Mouse (Mus musculus) neural tube, embryonic 14.5 days (tissue): ENCODE results near the gene Mmel1. TPM values are rescaled to one million over a fixed set of nuclear protein-coding genes. Genes with fewer than 3 reads are reported as not detected.

Source experiments
- ATAC-seq: fragments of 200-750 bp; cut with Nextera tagmentation; 2 replicates; pipeline ENCODE4 v1.8.0; 2017; ENCODE audit warnings: low read depth, mild to moderate bottlenecking, moderate TSS enrichment, moderate library complexity
- H3K27ac ChIP-seq: fragments of 300-500 bp; sonication (generic); 2 replicates; pipeline ENCODE4 v1.5.1; 2014; ENCODE audit warnings: low read depth, mild to moderate bottlenecking, control low read depth, low read length, moderate library complexity, mixed read lengths
- H3K27me3 ChIP-seq: fragments of 300-500 bp; sonication (generic); 2 replicates; pipeline ENCODE4 v1.6.1; 2014; ENCODE audit warnings: low read length; ENCODE audit not compliant: control insufficient read depth, insufficient read depth
- H3K36me3 ChIP-seq: fragments of 300-500 bp; sonication (generic); 2 replicates; pipeline ENCODE4 v1.6.1; 2014; ENCODE audit warnings: low read length, mixed read lengths; ENCODE audit not compliant: control insufficient read depth, insufficient read depth
- H3K4me1 ChIP-seq: fragments of 300-500 bp; sonication (generic); 2 replicates; pipeline ENCODE4 v1.6.1; 2014; ENCODE audit warnings: low read length; ENCODE audit not compliant: control insufficient read depth, insufficient read depth
- H3K4me2 ChIP-seq: fragments of 300-500 bp; sonication (generic); 2 replicates; pipeline ENCODE4 v1.6.1; 2014; ENCODE audit warnings: mild to moderate bottlenecking, low read depth, low read length, control low read depth
- H3K4me3 ChIP-seq: fragments of 300-500 bp; sonication (generic); 2 replicates; pipeline ENCODE4 v1.5.1; 2014; ENCODE audit warnings: low read depth, low read length, control low read depth, mixed read lengths
- H3K9ac ChIP-seq: fragments of 300-500 bp; sonication (generic); replicated peaks from 2 replicates; pipeline ENCODE4 v1.6.1; 2014; ENCODE audit warnings: low read depth, mild to moderate bottlenecking, control low read depth, low read length, mixed read lengths
- H3K9me3 ChIP-seq: fragments of 300-500 bp; sonication (generic); 2 replicates; pipeline ENCODE4 v1.6.1; 2016; ENCODE audit warnings: low read length; ENCODE audit not compliant: control insufficient read depth
- WGBS: fragments of 180-500 bp; shearing (Covaris S2); extraction: QIAGEN DNeasy Blood & Tissue Kit; methylation state at CpG from one replicate; pipeline ENCODE4 v1.1.7; 2014; 5-methylcytosine and 5-hydroxymethylcytosine counted together
- polyA plus RNA-seq: library from polyadenylated mRNA; unstranded; fragments of >200 nt; fragmentation: Nextera tagmentation; extraction: Ambion mirVana; gene quantifications from 2 replicates; pipeline ENCODE4 v1.2.1, GENCODE M21; 2014

Gene Mmel1
- polyA plus RNA-seq, 1 experiment from 2014 or later, result 0.50 TPM

DNA sequence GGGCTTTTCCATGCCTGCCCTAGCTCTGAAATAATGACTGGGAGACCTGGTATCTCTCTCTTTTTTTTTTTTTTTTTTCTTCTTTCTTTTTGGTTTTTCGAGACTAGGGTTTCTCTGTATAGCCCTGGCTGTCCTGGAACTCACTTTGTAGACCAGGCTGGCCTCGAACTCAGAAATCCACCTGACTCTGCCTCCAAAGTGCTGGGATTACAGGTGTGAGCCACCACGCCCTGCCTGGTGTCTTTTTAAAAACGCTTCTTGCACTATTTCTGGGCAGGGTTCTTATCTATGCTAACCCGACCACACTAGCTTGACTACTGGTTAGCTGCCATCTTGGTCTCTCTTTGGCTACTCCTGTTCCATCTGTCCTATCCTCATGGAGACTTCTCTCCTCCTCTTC, 39.1 kb downstream of the Mmel1 start:
- Histone ChIP-seq H3K4me1 (peaks cover 3% of the 10 kb centered on the region; the same call in 1 of the 2 replicates), H3K27ac (no peak overlapping the region), H3K27me3 (no peaks in the 10 kb centered on the region), H3K36me3 (no peaks in the 10 kb centered on the region), H3K4me2 (no peak overlapping the region), H3K9me3 (no peaks in the 10 kb centered on the region), H3K4me3 (no peak overlapping the region), H3K9ac (no peak overlapping the region)
- no peak for ATAC-seq
- 89% methylated on average over 5 of the region's 5 CpGs for WGBS

DNA sequence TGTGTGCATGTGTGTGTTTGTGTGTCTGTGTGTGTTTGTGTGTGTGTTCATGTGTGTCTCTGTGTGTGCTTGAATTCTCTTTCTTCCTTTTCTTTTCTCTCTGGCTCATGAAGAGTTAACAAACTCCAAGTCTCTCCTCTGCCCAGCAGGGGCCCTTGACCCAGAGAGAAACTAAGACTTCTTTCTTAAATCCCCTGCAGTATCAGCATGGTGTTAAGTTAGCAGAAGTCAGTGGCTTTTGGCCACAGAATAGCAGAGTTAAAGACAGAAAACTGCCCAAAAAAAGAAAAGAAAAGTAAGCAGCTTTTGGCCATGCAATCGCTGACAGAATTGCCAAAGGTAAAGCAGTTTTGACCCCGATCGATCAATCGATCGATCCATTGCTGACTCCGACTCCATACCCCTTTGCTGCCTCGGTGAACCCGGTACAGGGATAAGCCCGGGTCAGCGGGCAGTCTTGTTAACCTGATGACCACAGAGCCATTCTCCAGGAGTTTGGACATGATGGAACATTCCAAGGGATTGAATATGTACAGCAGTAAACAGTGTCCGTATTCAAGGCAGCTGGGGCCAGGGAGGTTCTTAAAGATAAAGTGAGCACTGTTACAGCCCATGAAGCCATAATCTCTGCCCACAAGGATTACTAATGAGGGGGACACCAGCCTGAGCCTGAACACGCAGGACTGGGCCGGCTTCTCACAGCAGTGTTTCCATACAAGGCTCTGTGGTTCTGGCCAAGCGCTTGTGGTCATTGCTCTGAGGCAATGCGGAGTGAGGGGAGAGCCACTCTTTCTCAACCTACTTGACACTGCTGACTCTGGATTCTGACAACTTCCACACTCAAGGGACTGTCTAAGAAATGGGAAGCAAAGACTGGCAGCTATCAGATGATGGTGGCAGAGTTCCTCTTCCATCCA, 41.5 kb downstream of the Mmel1 start:
- Histone ChIP-seq H3K4me1 (no peaks in the 10 kb centered on the region), H3K4me3 (no peak overlapping the region), H3K27ac (no peak overlapping the region), H3K36me3 (no peaks in the 10 kb centered on the region), H3K27me3 (no peaks in the 10 kb centered on the region), H3K9me3 (no peaks in the 10 kb centered on the region), H3K9ac (no peak overlapping the region), H3K4me2 (no peak overlapping the region)
- no peak for ATAC-seq
- WGBS, result 30% methylated on average over 15 of the region's 15 CpGs

GRCm38 (mm10) chr4:154911644-154912043, 42.3 kb downstream of the Mmel1 start:
- no peak overlapping the region for H3K27ac ChIP-seq

GRCm38 (mm10) chr4:154913845-154914244, 44.5 kb downstream of the Mmel1 start:
- 95% methylated on average over 3 of the region's 3 CpGs for WGBS

More at GRCm38 (mm10) chr4:154911644-154912043, 42.3 kb downstream of the Mmel1 start:
- no peaks in the 10 kb centered on the region for H3K36me3 ChIP-seq
- WGBS, result 74% methylated on average over 2 of the region's 2 CpGs
- no peaks in the 10 kb centered on the region for H3K27me3 ChIP-seq
- no peak overlapping the region for H3K9ac ChIP-seq
- no peak for ATAC-seq
- H3K4me2 ChIP-seq, result no peak overlapping the region
- H3K4me3 ChIP-seq, result no peak overlapping the region
- no peaks in the 10 kb centered on the region for H3K9me3 ChIP-seq
- H3K4me1 ChIP-seq, result no peaks in the 10 kb centered on the region

DNA sequence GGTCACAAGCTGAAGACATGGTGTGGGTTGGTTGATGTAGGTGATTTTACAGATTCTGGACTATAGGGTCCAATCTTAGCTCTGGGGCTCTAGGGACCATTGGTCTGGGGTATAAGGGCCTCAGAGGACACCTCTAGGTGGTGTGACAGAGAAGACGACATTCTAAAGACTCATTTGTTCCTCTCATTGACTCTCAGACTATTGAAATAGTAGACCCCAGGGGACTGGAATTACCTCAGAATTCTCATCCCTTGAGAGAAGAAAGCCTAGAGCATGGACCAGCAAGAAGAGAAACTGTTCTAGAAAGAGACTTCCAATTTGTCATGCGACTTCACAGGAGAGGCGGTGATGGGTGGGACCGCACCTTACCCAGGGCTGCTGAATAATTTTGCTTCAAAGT, 44.9 kb downstream of the Mmel1 start:
- Histone ChIP-seq H3K36me3 (no peaks in the 10 kb centered on the region), H3K9ac (no peak overlapping the region), H3K4me2 (no peak overlapping the region), H3K4me1 (no peaks in the 10 kb centered on the region), H3K27me3 (no peaks in the 10 kb centered on the region), H3K4me3 (no peak overlapping the region), H3K27ac (no peak overlapping the region), H3K9me3 (no peaks in the 10 kb centered on the region)
- ATAC-seq, result no peak
- 88% methylated on average over 4 of the region's 4 CpGs for WGBS

More at GRCm38 (mm10) chr4:154913845-154914244, 44.5 kb downstream of the Mmel1 start:
- no peaks in the 10 kb centered on the region for H3K4me1 ChIP-seq
- no peak overlapping the region for H3K4me3 ChIP-seq
- ATAC-seq, result no peak
- no peaks in the 10 kb centered on the region for H3K27me3 ChIP-seq
- no peak overlapping the region for H3K4me2 ChIP-seq
- H3K27ac ChIP-seq, result no peak overlapping the region
- H3K9me3 ChIP-seq, result no peaks in the 10 kb centered on the region
- H3K9ac ChIP-seq, result no peak overlapping the region
- H3K36me3 ChIP-seq, result no peaks in the 10 kb centered on the region

- no peaks in the 10 kb centered on the region for H3K4me1 ChIP-seq
- no peak overlapping the region for H3K9ac ChIP-seq
- no peaks in the 10 kb centered on the region for H3K36me3 ChIP-seq
- no peak overlapping the region for H3K4me2 ChIP-seq
- H3K27me3 ChIP-seq, result no peaks in the 10 kb centered on the region
- 88% methylated on average over 3 of the region's 3 CpGs for WGBS
- H3K9me3 ChIP-seq, result no peaks in the 10 kb centered on the region
- H3K4me3 ChIP-seq, result no peak overlapping the region
- no peak overlapping the region for H3K27ac ChIP-seq
- no peak for ATAC-seq
These were observed 45.3 kb downstream of the Mmel1 start for GRCm38 (mm10) chr4:154914707-154915106.

DNA sequence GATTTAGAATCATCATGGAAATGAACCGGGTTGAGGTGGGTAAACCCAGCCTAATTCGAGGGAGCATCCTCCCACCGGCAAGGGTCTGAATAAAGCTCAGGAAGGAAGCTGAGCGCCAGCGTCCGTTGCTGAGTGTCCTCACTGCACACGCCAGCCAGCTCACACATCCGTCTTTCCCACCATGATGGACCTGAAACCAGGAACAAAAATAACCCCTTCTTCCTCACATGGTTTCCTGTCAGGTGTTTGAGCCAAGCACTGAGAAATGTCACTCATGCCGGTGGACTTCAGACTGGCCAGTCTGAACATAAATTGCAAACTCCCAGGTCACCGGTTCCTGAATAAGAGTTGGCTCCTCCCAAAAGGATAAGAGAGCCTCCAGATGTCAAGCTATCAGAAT, 45.9 kb downstream of the Mmel1 start:
- Histone ChIP-seq H3K9ac (no peak overlapping the region), H3K27me3 (no peaks in the 10 kb centered on the region), H3K36me3 (no peaks in the 10 kb centered on the region), H3K27ac (no peak overlapping the region), H3K4me1 (no peaks in the 10 kb centered on the region), H3K4me2 (no peak overlapping the region), H3K4me3 (no peak overlapping the region), H3K9me3 (no peaks in the 10 kb centered on the region)
- WGBS, result 79% methylated on average over 10 of the region's 10 CpGs
- ATAC-seq, result no peak

DNA sequence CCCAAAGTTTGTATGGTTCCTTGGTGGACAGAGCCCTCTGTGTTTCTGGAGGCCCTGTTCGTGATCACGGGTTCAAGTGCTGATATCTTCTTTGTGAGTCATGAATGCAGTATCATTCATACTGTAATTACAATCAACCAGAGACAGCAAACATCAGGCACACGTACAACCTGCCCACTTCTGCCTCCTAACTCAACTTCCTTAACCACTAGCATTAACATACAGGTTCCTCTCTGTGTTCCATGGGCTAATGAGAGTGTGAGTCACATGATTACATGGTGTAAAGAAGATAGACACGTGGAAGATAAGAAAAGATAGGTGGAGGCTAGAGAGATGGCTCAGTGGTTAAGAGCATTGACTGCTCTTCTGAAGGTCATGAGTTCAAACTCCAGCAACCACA, 47.3 kb downstream of the Mmel1 start:
- no peak overlapping the region for H3K9ac ChIP-seq
- H3K4me3 ChIP-seq, result no peak overlapping the region
- no peak overlapping the region for H3K27ac ChIP-seq
- no peaks in the 10 kb centered on the region for H3K9me3 ChIP-seq
- no peaks in the 10 kb centered on the region for H3K36me3 ChIP-seq
- no peak overlapping the region for H3K4me2 ChIP-seq
- WGBS, result 84% methylated on average over 4 of the region's 4 CpGs
- H3K27me3 ChIP-seq, result no peaks in the 10 kb centered on the region
- no peak for ATAC-seq
- no peaks in the 10 kb centered on the region for H3K4me1 ChIP-seq

DNA sequence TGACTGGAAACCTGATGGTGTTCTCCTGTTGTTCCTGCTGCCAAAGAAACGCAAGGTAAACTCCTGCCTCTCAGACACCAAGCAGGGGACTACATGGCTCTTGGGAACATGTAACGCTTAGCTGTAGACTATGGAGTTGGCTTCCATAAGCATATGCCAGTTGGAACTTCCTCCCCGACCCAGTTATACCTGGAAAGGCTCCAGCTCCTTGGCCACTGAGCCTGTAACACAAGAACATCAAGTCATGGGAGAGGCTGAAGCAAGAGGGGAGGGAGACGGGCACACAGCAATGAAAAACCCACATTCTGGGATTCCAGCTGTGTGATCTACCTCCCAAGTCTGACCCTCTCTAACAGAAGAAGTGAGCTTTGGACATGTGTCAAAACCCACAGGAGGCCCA, 52.9 kb downstream of the Mmel1 start:
- no peak overlapping the region for H3K4me3 ChIP-seq
- H3K9me3 ChIP-seq, result no peaks in the 10 kb centered on the region
- H3K27me3 ChIP-seq, result no peaks in the 10 kb centered on the region
- no peaks in the 10 kb centered on the region for H3K36me3 ChIP-seq
- no peak for ATAC-seq
- no peak overlapping the region for H3K27ac ChIP-seq
- no peak overlapping the region for H3K4me2 ChIP-seq
- no peak overlapping the region for H3K9ac ChIP-seq
- WGBS, result 84% methylated on average over 4 of the region's 4 CpGs
- H3K4me1 ChIP-seq, result no peaks in the 10 kb centered on the region
